Mouse (Mus musculus): ENCODE results near the gene A030014E15Rik. TPM values are rescaled to one million over a fixed set of nuclear protein-coding genes. Genes with fewer than 3 reads are reported as not detected.
"Not testable (repeated sequence)": the region's sequence is repeated elsewhere in the genome, so short reads cannot be mapped to it uniquely, and the experiment has no call there.

A030014E15Rik gene
- polyA plus RNA-seq (2011; ENCODE audit: insufficient read length, low read depth, missing spikeins), result not detected in 2 replicates

DNA sequence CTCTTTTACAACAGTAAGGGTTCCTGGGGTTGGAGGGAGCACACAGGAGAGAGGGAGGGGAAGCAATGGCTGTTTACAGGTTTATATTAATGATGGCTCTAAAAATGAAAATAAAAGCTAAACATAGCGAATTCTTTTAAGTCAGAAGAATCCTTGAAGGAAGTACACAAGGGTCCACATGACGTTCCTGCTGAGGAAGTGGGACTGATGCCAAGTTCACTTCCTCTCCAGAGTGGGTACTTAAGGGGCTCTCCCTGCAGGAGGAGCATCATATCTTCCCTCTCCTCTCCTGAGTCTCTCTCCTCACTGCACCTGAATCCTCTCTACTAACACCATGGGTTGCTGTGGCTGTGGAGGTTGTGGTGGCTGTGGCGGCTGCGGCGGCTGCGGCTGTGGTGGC, at the start of gene A030014E15Rik:
TSS of gene A030014E15Rik (plus strand) at position 268 of the 400 bp plus-strand sequence.
- Histone ChIP-seq H3K4me1 (ENCODE audit: control insufficient read depth, insufficient read depth, low read length) (no peaks in the 10 kb centered on the region), H3K27ac (ENCODE audit: insufficient read depth, low read length) (no peak within 1 kb of the TSS), H3K4me3 (ENCODE audit: insufficient read depth, low read length) (no peak within 1 kb of the TSS)
- TF ChIP-seq CTCF (IDR thresholded peaks at IDR 0.05; ENCODE audit: borderline replicate concordance, insufficient read depth, low read length), result no peak
- no peak for TF ChIP-seq POLR2A (IDR thresholded peaks at IDR 0.05; ENCODE audit: low read depth, low read length)

DNA sequence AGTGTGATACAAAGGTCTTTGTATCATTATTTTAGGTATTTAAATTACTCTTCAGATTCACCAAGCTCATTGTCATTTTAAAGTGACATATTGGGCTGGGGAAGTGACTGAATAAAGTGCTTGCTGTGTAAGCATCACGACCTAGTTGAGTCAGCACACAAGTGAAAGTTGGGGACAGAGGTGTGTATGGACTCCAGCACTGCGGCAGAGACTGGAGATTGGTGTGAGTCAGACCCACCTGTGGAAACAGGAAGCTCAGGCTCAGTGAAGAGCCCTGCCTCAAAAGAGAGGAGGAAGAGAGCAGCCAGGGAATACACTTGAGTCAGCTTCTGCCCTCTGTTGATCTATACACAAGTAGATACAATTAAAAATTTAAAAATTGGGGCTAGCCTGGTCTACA, 45.5 kb upstream of the A030014E15Rik start:
- Histone ChIP-seq H3K27ac (ENCODE audit: insufficient read depth, low read length) (no peak overlapping the region), H3K4me3 (ENCODE audit: insufficient read depth, low read length) (no peak overlapping the region), H3K4me1 (ENCODE audit: control insufficient read depth, insufficient read depth, low read length) (no peaks in the 10 kb centered on the region)
- TF ChIP-seq POLR2A (IDR thresholded peaks at IDR 0.05; ENCODE audit: low read depth, low read length) (no peak), CTCF (IDR thresholded peaks at IDR 0.05; ENCODE audit: borderline replicate concordance, insufficient read depth, low read length) (no peak)

DNA sequence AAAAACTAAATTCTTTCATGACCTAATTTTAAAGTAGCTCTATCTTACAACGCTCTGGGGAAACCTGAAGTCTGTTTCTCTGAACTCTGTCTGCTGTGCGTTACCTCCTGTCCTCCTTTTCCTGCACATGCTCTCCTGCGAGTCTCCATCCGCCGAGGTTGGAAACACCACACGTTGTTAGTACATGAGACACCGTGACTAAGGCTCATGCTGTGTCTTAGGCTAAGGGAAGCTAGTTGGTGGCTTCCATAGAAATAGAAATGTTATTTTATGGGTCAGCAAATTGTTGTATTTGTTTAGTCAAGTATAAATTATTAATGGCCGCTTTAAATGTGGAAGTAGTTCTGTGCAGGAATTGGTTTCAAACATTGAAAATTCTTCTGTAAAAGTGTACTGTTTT, 44.5 kb upstream of the A030014E15Rik start:
- H3K4me1 ChIP-seq (ENCODE audit: control insufficient read depth, insufficient read depth, low read length), result no peaks in the 10 kb centered on the region
- no peak overlapping the region for H3K27ac ChIP-seq (ENCODE audit: insufficient read depth, low read length)
- H3K4me3 ChIP-seq (ENCODE audit: insufficient read depth, low read length), result no peak overlapping the region
- TF ChIP-seq CTCF (IDR thresholded peaks at IDR 0.05; ENCODE audit: borderline replicate concordance, insufficient read depth, low read length) (no peak), POLR2A (IDR thresholded peaks at IDR 0.05; ENCODE audit: low read depth, low read length) (no peak)

DNA sequence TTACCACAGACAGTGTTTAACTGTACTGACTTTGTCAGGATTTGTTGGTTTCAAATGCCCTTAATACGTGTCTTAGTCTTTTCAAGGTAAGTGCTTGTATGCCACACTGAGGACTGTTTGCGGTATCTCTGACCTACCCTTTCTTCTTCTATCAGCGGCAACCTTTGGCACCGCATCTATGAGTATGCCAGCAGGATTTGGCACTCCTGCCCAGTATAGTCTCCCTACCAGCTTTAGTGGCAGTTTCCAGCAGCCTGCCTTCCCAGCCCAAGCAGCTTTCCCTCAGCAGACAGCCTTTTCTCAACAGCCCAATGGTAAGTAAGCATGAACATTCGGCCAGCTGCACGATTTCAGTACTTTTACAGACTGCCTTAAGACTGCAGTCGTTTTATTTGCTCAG, 31.4 kb upstream of the A030014E15Rik start:
- TF ChIP-seq CTCF (IDR thresholded peaks at IDR 0.05; ENCODE audit: borderline replicate concordance, insufficient read depth, low read length) (no peak), POLR2A (IDR thresholded peaks at IDR 0.05; ENCODE audit: low read depth, low read length) (no peak)
- Histone ChIP-seq H3K27ac (ENCODE audit: insufficient read depth, low read length) (no peak overlapping the region), H3K4me1 (ENCODE audit: control insufficient read depth, insufficient read depth, low read length) (no peaks in the 10 kb centered on the region), H3K4me3 (ENCODE audit: insufficient read depth, low read length) (no peak overlapping the region)

DNA sequence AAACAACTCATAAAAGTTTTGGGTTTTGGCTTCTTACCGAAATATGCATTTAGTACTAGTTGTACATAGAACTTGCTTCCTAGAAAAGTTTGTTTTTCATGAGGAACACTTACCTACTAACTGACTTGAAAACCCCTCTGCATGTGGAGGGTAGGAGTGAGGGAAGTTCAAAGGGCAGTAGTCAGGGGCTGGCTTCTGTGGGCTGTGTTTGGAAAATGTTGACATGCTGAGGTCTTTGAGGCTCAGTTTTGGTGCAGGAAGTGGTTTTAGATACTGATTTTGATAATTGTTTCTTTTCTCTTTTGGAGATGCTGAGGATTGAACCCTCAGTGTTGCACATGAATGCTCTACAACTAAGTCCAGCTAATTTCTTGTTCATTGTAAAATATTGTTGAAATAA, 24.1 kb upstream of the A030014E15Rik start:
- no peak overlapping the region for H3K27ac ChIP-seq (ENCODE audit: insufficient read depth, low read length)
- TF ChIP-seq CTCF (IDR thresholded peaks at IDR 0.05; ENCODE audit: borderline replicate concordance, insufficient read depth, low read length), result no peak
- TF ChIP-seq POLR2A (IDR thresholded peaks at IDR 0.05; ENCODE audit: low read depth, low read length), result no peak
- no peaks in the 10 kb centered on the region for H3K4me1 ChIP-seq (ENCODE audit: control insufficient read depth, insufficient read depth, low read length)
- no peak overlapping the region for H3K4me3 ChIP-seq (ENCODE audit: insufficient read depth, low read length)

DNA sequence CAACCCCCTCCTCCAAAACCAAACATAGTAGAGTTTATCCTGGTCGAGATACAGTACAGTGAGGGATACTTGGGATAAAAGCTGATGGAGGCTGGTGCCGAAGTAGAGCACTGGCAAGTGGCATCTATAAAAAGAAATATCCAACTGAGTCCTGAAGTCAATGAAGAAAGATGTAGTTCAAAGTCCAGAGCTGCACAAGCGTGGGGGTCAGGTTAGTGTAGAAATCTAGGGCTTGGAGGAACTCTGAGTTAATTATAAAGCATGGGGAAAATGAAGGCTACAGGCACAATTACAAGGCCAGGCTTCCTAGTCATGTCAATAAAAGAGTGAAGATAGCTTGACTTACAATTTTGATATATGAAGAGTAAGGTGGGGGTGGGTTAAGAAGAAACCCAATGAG, 23.5 kb upstream of the A030014E15Rik start:
- Histone ChIP-seq H3K4me1 (ENCODE audit: control insufficient read depth, insufficient read depth, low read length) (no peaks in the 10 kb centered on the region), H3K27ac (ENCODE audit: insufficient read depth, low read length) (no peak overlapping the region), H3K4me3 (ENCODE audit: insufficient read depth, low read length) (no peak overlapping the region)
- no peak for TF ChIP-seq POLR2A (IDR thresholded peaks at IDR 0.05; ENCODE audit: low read depth, low read length)
- TF ChIP-seq CTCF (IDR thresholded peaks at IDR 0.05; ENCODE audit: borderline replicate concordance, insufficient read depth, low read length), result no peak

DNA sequence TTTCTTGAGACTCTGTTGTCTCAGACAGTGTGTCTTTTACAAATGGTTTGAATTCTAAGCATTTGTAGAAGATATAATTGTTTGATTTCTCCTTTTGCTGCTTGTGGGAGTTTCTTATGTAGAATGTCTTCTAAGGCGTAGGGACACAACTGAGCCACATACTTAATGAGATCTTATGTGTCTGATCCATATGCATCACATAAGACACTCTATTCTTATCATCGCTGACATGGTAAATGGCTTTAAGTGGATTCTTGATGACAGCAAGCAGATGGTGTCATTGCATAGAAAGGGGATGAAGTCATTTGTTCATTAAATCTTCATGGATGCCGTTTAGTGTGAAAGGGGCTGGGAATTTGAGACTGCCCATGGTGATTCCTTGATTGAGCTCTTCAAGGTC, 18.8 kb upstream of the A030014E15Rik start:
- Histone ChIP-seq H3K27ac (ENCODE audit: insufficient read depth, low read length) (no peak overlapping the region), H3K4me1 (ENCODE audit: control insufficient read depth, insufficient read depth, low read length) (no peaks in the 10 kb centered on the region), H3K4me3 (ENCODE audit: insufficient read depth, low read length) (no peak overlapping the region)
- TF ChIP-seq CTCF (IDR thresholded peaks at IDR 0.05; ENCODE audit: borderline replicate concordance, insufficient read depth, low read length), result no peak
- TF ChIP-seq POLR2A (IDR thresholded peaks at IDR 0.05; ENCODE audit: low read depth, low read length), result no peak

DNA sequence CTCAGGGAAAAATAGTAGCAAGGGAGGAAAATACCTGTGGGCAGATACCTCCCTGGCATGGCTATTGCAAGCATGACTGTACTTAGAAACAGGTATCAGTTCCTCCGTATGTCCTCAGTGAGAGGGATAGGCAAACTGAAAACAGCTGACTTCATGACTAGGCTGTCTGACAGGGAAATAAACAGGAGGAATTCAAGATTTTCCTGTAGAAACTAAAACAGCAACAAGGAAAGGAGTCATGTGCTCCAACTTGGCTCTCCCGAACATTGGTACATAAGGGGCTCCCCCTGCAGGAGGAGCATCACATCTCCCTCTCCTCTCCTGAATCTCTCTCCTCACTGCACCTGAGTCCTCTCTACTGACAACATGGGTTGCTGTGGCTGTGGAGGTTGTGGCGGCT, 11.7 kb upstream of the A030014E15Rik start, which contains the start of gene A030005L19Rik:
TSS of gene A030005L19Rik (plus strand) at position 301 of the 400 bp plus-strand sequence.
- no peak within 1 kb of the TSS for H3K27ac ChIP-seq (ENCODE audit: insufficient read depth, low read length)
- H3K4me3 ChIP-seq (ENCODE audit: insufficient read depth, low read length), result no peak within 1 kb of the TSS
- no peaks in the 10 kb centered on the region for H3K4me1 ChIP-seq (ENCODE audit: control insufficient read depth, insufficient read depth, low read length)
- TF ChIP-seq CTCF (IDR thresholded peaks at IDR 0.05; ENCODE audit: borderline replicate concordance, insufficient read depth, low read length), result no peak
- no peak for TF ChIP-seq POLR2A (IDR thresholded peaks at IDR 0.05; ENCODE audit: low read depth, low read length)

DNA sequence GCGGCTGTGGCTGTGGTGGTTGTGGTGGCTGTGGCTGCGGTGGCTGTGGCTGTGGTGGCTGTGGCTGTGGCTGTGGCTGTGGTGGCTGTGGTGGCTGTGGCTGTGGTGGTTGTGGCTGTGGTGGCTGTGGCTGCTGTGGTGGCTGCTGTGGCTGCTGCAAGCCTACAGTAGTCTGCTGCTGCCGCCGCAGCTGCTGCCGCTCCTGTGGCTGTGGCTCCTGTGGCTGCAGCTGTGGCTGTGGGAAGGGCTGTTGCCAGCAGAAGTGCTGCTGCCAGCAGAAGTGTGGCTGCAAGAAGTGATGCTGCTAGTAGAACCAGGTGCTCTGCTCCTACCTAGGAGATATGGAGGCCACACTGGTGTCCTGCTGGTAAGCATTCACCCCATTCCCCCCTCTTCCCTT, 11.3 kb upstream of the A030014E15Rik start:
- not testable (repeated sequence) for H3K27ac ChIP-seq (ENCODE audit: insufficient read depth, low read length)

DNA sequence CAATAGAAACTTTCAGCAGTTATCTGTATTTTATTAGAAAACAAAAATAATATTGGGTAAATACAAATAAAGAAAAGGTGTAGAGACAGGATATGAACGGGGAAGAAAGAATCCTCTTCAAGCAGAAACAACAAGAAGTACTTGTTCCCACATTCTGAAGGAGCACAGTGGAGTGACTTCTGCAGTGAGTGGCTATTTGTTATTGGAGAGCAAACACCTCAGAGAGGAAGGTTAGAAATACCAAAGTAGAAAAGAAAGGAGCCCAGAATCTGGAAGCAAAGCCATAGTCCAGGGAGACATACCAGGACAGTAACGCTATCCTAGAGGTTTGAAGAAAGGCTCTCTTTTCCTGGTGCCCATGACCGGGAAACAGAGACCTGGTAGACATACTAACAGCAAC, 5.8 kb downstream of the A030014E15Rik start:
- H3K4me1 ChIP-seq (ENCODE audit: control insufficient read depth, insufficient read depth, low read length); H3K4me3 ChIP-seq (ENCODE audit: insufficient read depth, low read length); H3K27ac ChIP-seq (ENCODE audit: insufficient read depth, low read length): not testable (repeated sequence)

More for the DNA sequence above, 11.3 kb upstream of the A030014E15Rik start:
- H3K4me3 ChIP-seq (ENCODE audit: insufficient read depth, low read length); H3K4me1 ChIP-seq (ENCODE audit: control insufficient read depth, insufficient read depth, low read length): not testable (repeated sequence)

DNA sequence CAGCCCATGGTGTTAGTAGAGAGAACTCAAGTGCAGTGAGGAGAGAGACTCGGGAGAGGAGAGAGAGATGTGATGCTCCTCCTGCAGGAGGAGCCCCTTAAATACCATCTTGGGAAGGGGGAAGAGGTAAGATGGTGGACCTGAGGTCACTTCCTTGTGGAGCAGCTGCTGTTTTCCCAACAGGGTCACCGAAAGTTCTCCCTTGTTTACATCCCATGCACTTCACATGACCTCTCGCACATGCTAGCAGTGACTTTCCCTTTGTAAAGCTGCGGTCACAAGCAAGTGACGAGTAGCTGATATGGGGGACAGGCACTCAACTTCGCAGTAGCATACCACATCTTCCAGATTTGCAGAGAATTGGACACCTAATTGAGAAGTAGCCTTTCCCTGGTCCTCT, 6.6 kb downstream of the A030014E15Rik start, which contains the start of gene Gm6217:
TSS of gene Gm6217 (minus strand) at position 74 of the 400 bp plus-strand sequence.
- not testable (repeated sequence) for H3K27ac ChIP-seq (ENCODE audit: insufficient read depth, low read length); H3K4me1 ChIP-seq (ENCODE audit: control insufficient read depth, insufficient read depth, low read length); H3K4me3 ChIP-seq (ENCODE audit: insufficient read depth, low read length)
